Mouse (Mus musculus) hindbrain, embryonic 16.5 days (tissue): ENCODE data around the gene Gm13288. TPM values are rescaled to one million over a fixed set of nuclear protein-coding genes. Genes with fewer than 3 reads are reported as not detected.

Experiments
- polyA plus RNA-seq: library from polyadenylated mRNA; unstranded; fragments of >200 nt; fragmentation: Nextera tagmentation; extraction: Ambion mirVana; gene quantifications from 2 replicates; pipeline ENCODE4 v1.2.1, GENCODE M21; 2015

The Gm13288 gene
- polyA plus RNA-seq, 1 experiment from 2014 or later = not detected

Other genes starting within 250 kb of the Gm13288 start
- gene Ifna15, start 247.3 kb upstream of the Gm13288 start, polyA plus RNA-seq = not detected in 2 replicates
- gene Ifna14, start 233.7 kb upstream of the Gm13288 start, polyA plus RNA-seq = not detected in 2 replicates
- gene Ifna9, start 213.1 kb upstream of the Gm13288 start, polyA plus RNA-seq = not detected in 2 replicates
- not detected in 2 replicates for gene Ifna12, start 202.2 kb upstream of the Gm13288 start, polyA plus RNA-seq
- gene C87499, start 171.1 kb upstream of the Gm13288 start, polyA plus RNA-seq = not detected in 2 replicates
- not detected in 2 replicates for gene Ifna13, start 161.1 kb upstream of the Gm13288 start, polyA plus RNA-seq
- not detected in 2 replicates for gene Ifna16, start 128.6 kb upstream of the Gm13288 start, polyA plus RNA-seq
- gene Ifna2, start 121.6 kb upstream of the Gm13288 start, polyA plus RNA-seq = not detected in 2 replicates
- not detected in 2 replicates for gene Ifnab, start 114.2 kb upstream of the Gm13288 start, polyA plus RNA-seq
- gene Gm26566, start 83.7 kb upstream of the Gm13288 start, polyA plus RNA-seq = 1.3 and 1.5 TPM in 2 replicates
- 90.3 and 104 TPM in 2 replicates for gene Klhl9, start 83.1 kb upstream of the Gm13288 start, polyA plus RNA-seq
- not detected in 2 replicates for gene Gm13271, start 50.7 kb upstream of the Gm13288 start, polyA plus RNA-seq
- not detected in 2 replicates for gene Gm13283, start 45.4 kb upstream of the Gm13288 start, polyA plus RNA-seq
- not detected in 2 replicates for gene Gm13290, start 31.7 kb upstream of the Gm13288 start, polyA plus RNA-seq
- gene Gm13289, start 28.6 kb upstream of the Gm13288 start, polyA plus RNA-seq = not detected in 2 replicates
- gene Gm13272, start 25.7 kb upstream of the Gm13288 start, polyA plus RNA-seq = not detected in 2 replicates
- gene Ifnz, start 23.4 kb upstream of the Gm13288 start, polyA plus RNA-seq = not detected in 2 replicates
- gene Gm13276, start 19.8 kb upstream of the Gm13288 start, polyA plus RNA-seq = not detected in 2 replicates
- not detected in 2 replicates for gene Gm13277, start 16.9 kb upstream of the Gm13288 start, polyA plus RNA-seq
- not detected in 2 replicates for gene Gm13278, start 14.0 kb upstream of the Gm13288 start, polyA plus RNA-seq
- gene Gm13275, start 11.0 kb upstream of the Gm13288 start, polyA plus RNA-seq = not detected in 2 replicates
- not detected in 2 replicates for gene Gm13279, start 8.1 kb upstream of the Gm13288 start, polyA plus RNA-seq
- 0.21 TPM in 1 of 2 replicates, not detected in the other for gene Gm13285, start 5.9 kb upstream of the Gm13288 start, polyA plus RNA-seq
- not detected in 2 replicates for gene Gm13287, start 2.3 kb upstream of the Gm13288 start, polyA plus RNA-seq
- not detected in 2 replicates for gene Ifna7, start 10.7 kb downstream of the Gm13288 start, polyA plus RNA-seq
- gene Ifna11, start 14.4 kb downstream of the Gm13288 start, polyA plus RNA-seq = not detected in 2 replicates
- gene Ifna6, start 21.9 kb downstream of the Gm13288 start, polyA plus RNA-seq = not detected in 2 replicates
- gene Ifna5, start 30.0 kb downstream of the Gm13288 start, polyA plus RNA-seq = not detected in 2 replicates
- gene Ifna4, start 36.3 kb downstream of the Gm13288 start, polyA plus RNA-seq = not detected in 2 replicates
- not detected in 2 replicates for gene Ifna1, start 44.6 kb downstream of the Gm13288 start, polyA plus RNA-seq
- not detected in 2 replicates for gene Ifne, start 74.7 kb downstream of the Gm13288 start, polyA plus RNA-seq